ENCODE assay signal across 33 mouse cellular contexts in genomic region chr2:76409986-76410385, GRCm38 (mm10). TPM values are rescaled to one million over a fixed set of nuclear protein-coding genes. Genes with fewer than 3 reads are reported as not detected.
DNase-seq lines count a peak whose midpoint lies in the region; ATAC-seq and TF ChIP-seq lines count a peak whose summit lies in the region.
"Had no signal": no experiment of that assay in that cellular context is flagged by ENCODE, and none has a peak within 500 bp of the region (broad histone marks: within the 10 kb centered on the region; RNA-seq: fewer than 3 reads in every experiment).

No protein-coding gene starts in this region.

- H3K4me2 ChIP-seq in midbrain, embryonic 11.5 days: no peak overlapping the region
- H3K4me2 ChIP-seq in midbrain, postnatal 0 days (ENCODE audit: low read depth, low read length, poor library complexity, severe bottlenecking): no peak overlapping the region
- H3K4me2 ChIP-seq: embryonic facial prominence, embryonic 12.5 days; heart, embryonic 11.5 days; neural tube, embryonic 15.5 days; stomach, embryonic 15.5 days had no signal

- peak; percentile 63 for DNase-seq in cerebellum, adult 11-12 months
- DNase-seq in cerebellum, postnatal 4 days (ENCODE audit: low spot score in 2 of 2): no peak
- peak; percentile 35 for DNase-seq in midbrain, embryonic 11.5 days (ENCODE audit: low spot score, missing footprints)
- no peak for DNase-seq in midbrain, postnatal 0 days (ENCODE audit: low spot score)
- DNase-seq in cerebellum, postnatal 10 days: peak; percentile 71 to 77
- no peak for DNase-seq in layer of hippocampus, adult 11-12 months (ENCODE audit: low spot score)
- DNase-seq in urinary bladder, postnatal 25 days (ENCODE audit: low spot score): no peak
- DNase-seq: forebrain, postnatal 0 days; liver; right cerebral cortex, adult 18-20 months; right cerebral cortex, postnatal 4 days; thymus, adult 2 months; thymus, postnatal 4 days had no signal

- TF ChIP-seq CTCF in midbrain, postnatal 0 days (IDR thresholded peaks at IDR 0.05): no peak

- no peak for ATAC-seq in midbrain, embryonic 11.5 days (ENCODE audit: low FRiP score)
- ATAC-seq in midbrain, postnatal 0 days (ENCODE audit: low FRiP score): no peak
- ATAC-seq: CD4-positive, CD25-positive, alpha-beta regulatory T cell, adult 4 months; forebrain, postnatal 0 days; hindbrain, embryonic 16.5 days; intestine, embryonic 16.5 days; lung, postnatal 0 days; Patski had no signal

- H3K9ac ChIP-seq in midbrain, embryonic 11.5 days (ENCODE audit: low read length): no peak overlapping the region
- no peak overlapping the region for H3K9ac ChIP-seq in midbrain, postnatal 0 days (replicated peaks; ENCODE audit: low read length, poor library complexity, severe bottlenecking)
- H3K9ac ChIP-seq: embryonic facial prominence, embryonic 12.5 days; forebrain, postnatal 0 days; neural tube, embryonic 15.5 days; stomach, embryonic 15.5 days had no signal

- peaks cover 5% of the 10 kb centered on the region; the same call in 1 of the 2 replicates for H3K27me3 ChIP-seq in midbrain, embryonic 11.5 days (ENCODE audit: control insufficient read depth, insufficient read depth, low read length)
- no peaks in the 10 kb centered on the region for H3K27me3 ChIP-seq in midbrain, postnatal 0 days (ENCODE audit: insufficient read depth, low read length)
- H3K27me3 ChIP-seq: embryonic facial prominence, embryonic 12.5 days; neural tube, embryonic 15.5 days; stomach, embryonic 15.5 days had no signal

- no peak overlapping the region for H3K27ac ChIP-seq in midbrain, embryonic 11.5 days (ENCODE audit: low read depth, low read length)
- H3K27ac ChIP-seq in midbrain, postnatal 0 days (ENCODE audit: low read depth, low read length): no peak overlapping the region
- H3K27ac ChIP-seq: embryonic facial prominence, embryonic 12.5 days; hindbrain, embryonic 10.5 days; left cerebral cortex, adult 2 months; limb, embryonic 10.5 days; macrophage; neural tube, embryonic 15.5 days; stomach, embryonic 15.5 days had no signal

- H3K36me3 ChIP-seq in midbrain, embryonic 11.5 days (ENCODE audit: control insufficient read depth, insufficient read depth, low read length): no peaks in the 10 kb centered on the region
- H3K36me3 ChIP-seq in midbrain, postnatal 0 days (ENCODE audit: insufficient read depth, low read length): no peaks in the 10 kb centered on the region
- H3K36me3 ChIP-seq: embryonic facial prominence, embryonic 12.5 days; hindbrain, embryonic 10.5 days; limb, embryonic 10.5 days; neural tube, embryonic 15.5 days; stomach, embryonic 15.5 days had no signal

- H3K9me3 ChIP-seq in midbrain, embryonic 11.5 days (ENCODE audit: control insufficient read depth, low read length): no peaks in the 10 kb centered on the region
- no peaks in the 10 kb centered on the region for H3K9me3 ChIP-seq in midbrain, postnatal 0 days (ENCODE audit: low read length)
- H3K9me3 ChIP-seq: embryonic facial prominence, embryonic 12.5 days; hindbrain, embryonic 10.5 days; limb, embryonic 10.5 days; neural tube, embryonic 15.5 days; stomach, embryonic 15.5 days had no signal

- peaks cover 4% of the 10 kb centered on the region; the same call in 1 of the 2 replicates for H3K4me1 ChIP-seq in midbrain, embryonic 11.5 days (ENCODE audit: control insufficient read depth, insufficient read depth, low read length)
- H3K4me1 ChIP-seq in midbrain, postnatal 0 days (ENCODE audit: insufficient read depth, low read length): peaks cover 4% of the 10 kb centered on the region

- WGBS in midbrain, embryonic 11.5 days: 88% methylated on average over 2 of the region's 2 CpGs
- 89% methylated on average over 2 of the region's 2 CpGs for WGBS in midbrain, postnatal 0 days

- no peak overlapping the region for H3K4me3 ChIP-seq in midbrain, embryonic 11.5 days (ENCODE audit: low read depth, low read length)
- H3K4me3 ChIP-seq in midbrain, postnatal 0 days (ENCODE audit: low read depth, low read length): no peak overlapping the region
- H3K4me3 ChIP-seq: embryonic facial prominence, embryonic 12.5 days; hindbrain, embryonic 10.5 days; left cerebral cortex, adult 2 months; limb, embryonic 10.5 days; neural tube, embryonic 15.5 days; stomach, embryonic 15.5 days had no signal

RNA-seq across cellular contexts. Expression of gene Osbpl6, which starts 3.7 kb away (rescaled TPM):
- 10.9 and 11.1 TPM in 2 replicates for polyA plus RNA-seq in midbrain, embryonic 11.5 days (2014; fragmentation: Nextera tagmentation; extraction: Ambion mirVana)
- 17.0 and 20.4 TPM in 2 replicates for total RNA-seq in midbrain, postnatal 0 days (2014; rRNA removed)
- 22.2 and 26.7 TPM in 2 replicates for polyA plus RNA-seq in midbrain, postnatal 0 days (2015; fragmentation: Nextera tagmentation; extraction: Ambion mirVana)
- polyA plus RNA-seq: macrophage had no signal

RNA-seq across cellular contexts. Expression of gene Rbm45, which starts 40.2 kb away (rescaled TPM):
- polyA plus RNA-seq in midbrain, embryonic 11.5 days (2014; fragmentation: Nextera tagmentation; extraction: Ambion mirVana): 17.3 and 17.5 TPM in 2 replicates
- total RNA-seq in midbrain, postnatal 0 days (2014; rRNA removed): 31.3 and 37.5 TPM in 2 replicates
- 17.5 and 17.9 TPM in 2 replicates for polyA plus RNA-seq in midbrain, postnatal 0 days (2015; fragmentation: Nextera tagmentation; extraction: Ambion mirVana)

RNA-seq across cellular contexts. Expression of gene Cyct, which starts 49.7 kb away (rescaled TPM):
- not detected in 2 replicates for polyA plus RNA-seq in midbrain, embryonic 11.5 days (2014; fragmentation: Nextera tagmentation; extraction: Ambion mirVana)
- not detected in 2 replicates for total RNA-seq in midbrain, postnatal 0 days (2014; rRNA removed)
- 0.25 and 0.82 TPM in 2 replicates for polyA plus RNA-seq in midbrain, postnatal 0 days (2015; fragmentation: Nextera tagmentation; extraction: Ambion mirVana)
- total RNA-seq: adrenal gland, adult 18-20 months; forebrain, postnatal 0 days; gastrocnemius, postnatal 4 days; left cerebral cortex, adult 2 months had no signal
- polyA plus RNA-seq: CD4-positive, CD25-positive, alpha-beta regulatory T cell, adult 4 months; embryonic facial prominence, embryonic 12.5 days; forebrain, embryonic 11.5 days; heart, postnatal 0 days; hindbrain, embryonic 10.5 days; hindbrain, embryonic 16.5 days; intestine, embryonic 16.5 days; kidney, embryonic 16.5 days; large intestine, adult 2 months; limb, embryonic 10.5 days; liver, embryonic 16.5 days; lung, postnatal 0 days; macrophage; Patski; stomach, embryonic 15.5 days; thymus, adult 2 months had no signal

Comparison
In these comparisons a context has a peak if more than half of its experiments do, and no peak if none do; other contexts are left out.
1. DNase-seq: peak in cerebellum, adult 11-12 months (single experiment), midbrain, embryonic 11.5 days (single experiment) and cerebellum, postnatal 10 days (2 of 2); none in cerebellum, postnatal 4 days (0 of 2), midbrain, postnatal 0 days (single experiment), layer of hippocampus, adult 11-12 months (single experiment) and urinary bladder, postnatal 25 days (single experiment).